Mouse (Mus musculus) MEL (cell line): ENCODE results near the gene Reep1. TPM values are rescaled to one million over a fixed set of nuclear protein-coding genes. Genes with fewer than 3 reads are reported as not detected.

ENCODE experiments used
- DNase-seq: peaks from one replicate; pipeline ENCODE4 v3.0.0; 2011; ENCODE audit warnings: low read depth, low spot score
- H3K27ac ChIP-seq: 2 replicates; pipeline ENCODE4 v1.5.1; 2012; ENCODE audit warnings: low read depth, mild to moderate bottlenecking, control low read depth, low read length, moderate library complexity; ENCODE audit not compliant: control insufficient read depth
- H3K27me3 ChIP-seq, 2 experiments: fragments of 150-350 bp in 1 of 2; sonication (generic) in 1 of 2; 2 replicates each; pipeline ENCODE4 v1.6.1; 2012; ENCODE audit warnings: low read length in 2 of 2, mild to moderate bottlenecking in 2 of 2, improper control_type of control experiment in 1 of 2, moderate library complexity in 1 of 2; ENCODE audit not compliant: insufficient read depth in 2 of 2, control insufficient read depth in 1 of 2
- H3K36me3 ChIP-seq, 2 experiments: 2 replicates each; pipeline ENCODE4 v1.6.1; 2012 to 2014; ENCODE audit warnings: low read length in 2 of 2, improper control_type of control experiment in 1 of 2, inconsistent platforms in 1 of 2, mild to moderate bottlenecking in 1 of 2; ENCODE audit not compliant: insufficient read depth in 2 of 2, control insufficient read depth in 1 of 2
- H3K4me1 ChIP-seq, 2 experiments: fragments of 150-350 bp in 1 of 2; sonication (generic) in 1 of 2; 2 replicates each; pipeline ENCODE4 v1.6.1; 2012; ENCODE audit warnings: low read length in 2 of 2, improper control_type of control experiment in 1 of 2, mild to moderate bottlenecking in 1 of 2; ENCODE audit not compliant: insufficient read depth in 2 of 2, control insufficient read depth in 1 of 2
- H3K4me3 ChIP-seq, 2 experiments: fragments of 150-350 bp in 1 of 2; sonication (generic) in 1 of 2; 2 replicates each; pipeline ENCODE4 v1.5.1; 2012; ENCODE audit warnings: low read depth in 2 of 2, low read length in 2 of 2, mild to moderate bottlenecking in 2 of 2, moderate library complexity in 2 of 2, control low read depth in 1 of 2, improper control_type of control experiment in 1 of 2; ENCODE audit not compliant: control insufficient read depth in 1 of 2, insufficient read depth in 1 of 2
- H3K79me2 ChIP-seq: 2 replicates; pipeline ENCODE4 v1.6.1; 2012; ENCODE audit warnings: mild to moderate bottlenecking, low read length, moderate library complexity; ENCODE audit not compliant: control insufficient read depth, poor library complexity, insufficient read depth
- H3K9ac ChIP-seq: 2 replicates; pipeline ENCODE4 v1.6.1; 2012; ENCODE audit warnings: low read depth, mild to moderate bottlenecking, control low read depth, low read length, moderate library complexity; ENCODE audit not compliant: control insufficient read depth, poor library complexity, severe bottlenecking
- H3K9me3 ChIP-seq: fragments of 150-350 bp; sonication (generic); replicated peaks from 2 replicates; pipeline ENCODE4 v1.6.1; 2012; ENCODE audit warnings: mild to moderate bottlenecking, low read length, improper control_type of control experiment, moderate library complexity; ENCODE audit not compliant: insufficient read depth
- BHLHE40 ChIP-seq: IDR thresholded peaks from 2 replicates; pipeline ENCODE4 v1.6.1; 2012; ENCODE audit warnings: low read depth, mild to moderate bottlenecking, inconsistent platforms, low read length, improper control_type of control experiment, borderline replicate concordance
- CHD1 ChIP-seq: IDR thresholded peaks from 2 replicates; pipeline ENCODE4 v1.6.1; 2012; ENCODE audit warnings: low read depth, mild to moderate bottlenecking, inconsistent platforms, low read length, improper control_type of control experiment
- CHD2 ChIP-seq: IDR thresholded peaks from 2 replicates; pipeline ENCODE4 v1.6.1; 2011; ENCODE audit warnings: low read length, improper control_type of control experiment
- ELF1 ChIP-seq: IDR thresholded peaks from 2 replicates; pipeline ENCODE4 v1.6.1; 2014; ENCODE audit warnings: low read depth, mild to moderate bottlenecking, inconsistent platforms, low read length, improper control_type of control experiment, moderate library complexity
- EP300 ChIP-seq, 2 experiments: IDR thresholded peaks; 2 replicates each; pipeline ENCODE4 v1.6.1; 2011; ENCODE audit warnings: improper control_type of control experiment in 2 of 2, low read length in 2 of 2, low read depth in 1 of 2, mild to moderate bottlenecking in 1 of 2
- GABPA ChIP-seq: IDR thresholded peaks from 2 replicates; pipeline ENCODE4 v1.6.1; 2012; ENCODE audit warnings: low read depth, mild to moderate bottlenecking, inconsistent platforms, low read length, improper control_type of control experiment, moderate library complexity
- HCFC1 ChIP-seq: IDR thresholded peaks from 2 replicates; pipeline ENCODE4 v1.6.1; 2012; ENCODE audit warnings: low read depth, mild to moderate bottlenecking, inconsistent platforms, low read length, improper control_type of control experiment, moderate library complexity
- JUND ChIP-seq: IDR thresholded peaks from 2 replicates; pipeline ENCODE4 v1.6.1; 2011; ENCODE audit warnings: low read depth, mild to moderate bottlenecking, improper control_type of control experiment, low read length
- KAT2A ChIP-seq: conservative IDR thresholded peaks from 2 replicates; pipeline ENCODE4 v1.6.1; 2012; ENCODE audit warnings: low read depth, low read length, improper control_type of control experiment, inconsistent platforms
- MAX ChIP-seq: IDR thresholded peaks from 2 replicates; pipeline ENCODE4 v1.6.1; 2011; ENCODE audit warnings: low read length, improper control_type of control experiment
- MAZ ChIP-seq: IDR thresholded peaks from 2 replicates; pipeline ENCODE4 v1.6.1; 2012; ENCODE audit warnings: low read depth, mild to moderate bottlenecking, inconsistent platforms, low read length, improper control_type of control experiment
- MXI1 ChIP-seq: IDR thresholded peaks from 2 replicates; pipeline ENCODE4 v1.6.1; 2011; ENCODE audit warnings: mild to moderate bottlenecking, low read depth, low read length, improper control_type of control experiment
- MYB ChIP-seq: IDR thresholded peaks from 2 replicates; pipeline ENCODE4 v1.6.1; 2011; ENCODE audit warnings: mild to moderate bottlenecking, low read depth, low read length, improper control_type of control experiment
- NELFE ChIP-seq: IDR thresholded peaks from 2 replicates; pipeline ENCODE4 v1.6.1; 2011; ENCODE audit warnings: low read depth, low read length, improper control_type of control experiment
- NRF1 ChIP-seq: IDR thresholded peaks from 2 replicates; pipeline ENCODE4 v1.6.1; 2014; ENCODE audit warnings: low read depth, mild to moderate bottlenecking, inconsistent platforms, low read length, improper control_type of control experiment, moderate library complexity; ENCODE audit not compliant: poor library complexity, insufficient read depth, severe bottlenecking
- POLR2A ChIP-seq, 2 experiments: IDR thresholded peaks; 2 replicates each; pipeline ENCODE4 v1.6.1; 2011 to 2012; ENCODE audit warnings: low read length in 2 of 2, mild to moderate bottlenecking in 2 of 2, control low read depth in 1 of 2, improper control_type of control experiment in 1 of 2, low read depth in 1 of 2, moderate library complexity in 1 of 2; ENCODE audit not compliant: control insufficient read depth in 1 of 2, insufficient read depth in 1 of 2, poor library complexity in 1 of 2
- POLR2AphosphoS2 ChIP-seq: IDR thresholded peaks from 2 replicates; pipeline ENCODE4 v1.6.1; 2011; ENCODE audit warnings: low read length, improper control_type of control experiment
- RAD21 ChIP-seq: IDR thresholded peaks from 2 replicates; pipeline ENCODE4 v1.6.1; 2011; ENCODE audit warnings: mild to moderate bottlenecking, low read depth, low read length, improper control_type of control experiment
- RCOR1 ChIP-seq: IDR thresholded peaks from 2 replicates; pipeline ENCODE4 v1.6.1; 2012; ENCODE audit warnings: low read depth, mild to moderate bottlenecking, inconsistent platforms, low read length, improper control_type of control experiment
- SIN3A ChIP-seq: IDR thresholded peaks from 2 replicates; pipeline ENCODE4 v1.6.1; 2012; ENCODE audit warnings: low read length, improper control_type of control experiment, inconsistent platforms
- TAL1 ChIP-seq: IDR thresholded peaks from 2 replicates; pipeline ENCODE4 v1.6.1; 2012; ENCODE audit warnings: mild to moderate bottlenecking, inconsistent platforms, low read length, moderate library complexity, mixed read lengths
- TBP ChIP-seq: IDR thresholded peaks from 2 replicates; pipeline ENCODE4 v1.8.0; 2011; ENCODE audit warnings: low read depth, low read length, improper control_type of control experiment
- USF1 ChIP-seq: IDR thresholded peaks from 2 replicates; pipeline ENCODE4 v1.6.1; 2014; ENCODE audit warnings: low read depth, mild to moderate bottlenecking, inconsistent platforms, low read length, improper control_type of control experiment, moderate library complexity
- USF2 ChIP-seq, 2 experiments: IDR thresholded peaks; 2 replicates each; pipeline ENCODE4 v1.6.1; 2011 to 2012; ENCODE audit warnings: improper control_type of control experiment in 2 of 2, low read length in 2 of 2, borderline replicate concordance in 1 of 2, inconsistent platforms in 1 of 2, low read depth in 1 of 2, mild to moderate bottlenecking in 1 of 2; ENCODE audit not compliant: insufficient read depth in 1 of 2
- ZKSCAN1 ChIP-seq: IDR thresholded peaks from 2 replicates; pipeline ENCODE4 v1.6.1; 2012; ENCODE audit warnings: low read depth, mild to moderate bottlenecking, inconsistent platforms, low read length, improper control_type of control experiment, moderate library complexity
- ZMIZ1 ChIP-seq: IDR thresholded peaks from 2 replicates; pipeline ENCODE4 v1.6.1; 2012; ENCODE audit warnings: low read depth, mild to moderate bottlenecking, inconsistent platforms, low read length, improper control_type of control experiment, moderate library complexity
- polyA plus RNA-seq, 2 experiments: library from polyadenylated mRNA; stranded (reverse) in 1 of 2; unstranded in 1 of 2; fragments of >175 nt in 1 of 2; fragments of >200 nt in 1 of 2; gene quantifications; 2 replicates each; pipeline versions ENCODE4 v1.2.1 to v1.2.4; 2012; ENCODE audit warnings: low replicate concordance in 2 of 2, low read depth in 1 of 2; ENCODE audit not compliant: insufficient read length in 2 of 2, insufficient read depth in 1 of 2, missing spikeins in 1 of 2
- total RNA-seq: library from RNA; depleted of rRNA; stranded (reverse); fragments of 300-350 nt; gene quantifications from 2 replicates; pipeline ENCODE4 v1.2.3, GENCODE M21; 2012

Gene Reep1
- total and polyA plus RNA-seq, 3 experiments: 0.12 to 0.36 TPM; not detected in 1

DNA sequence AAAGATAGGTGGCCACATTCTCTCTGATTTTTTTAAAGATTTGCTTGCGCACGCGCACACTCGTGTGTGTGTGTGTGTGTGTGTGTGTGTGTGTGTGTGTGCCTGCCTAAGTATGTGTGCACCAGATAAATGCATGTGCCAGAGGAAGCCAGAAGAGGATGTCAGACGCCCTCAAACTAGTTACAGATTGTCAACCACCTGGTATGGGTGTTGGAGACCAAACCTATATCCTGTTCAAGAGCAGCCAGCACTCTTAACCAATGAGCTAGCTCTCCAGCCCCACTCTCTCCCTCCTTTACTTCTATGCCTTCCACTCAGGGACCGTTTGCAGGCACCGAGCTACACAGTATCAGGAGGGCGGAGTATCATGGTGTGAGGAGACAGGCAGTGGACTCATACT is 39.5 kb downstream of the Reep1 start:
- Histone ChIP-seq H3K4me1 (no peaks in the 10 kb centered on the region; a peak in 2 of 4 replicates), H3K27me3 (peaks cover 9 to 10% of the 10 kb centered on the region in 2 experiments; a peak in 3 of 4 replicates), H3K9ac (no peak overlapping the region), H3K9me3 (no peaks in the 10 kb centered on the region), H3K4me3 (no peak overlapping the region), H3K79me2 (no peaks in the 10 kb centered on the region), H3K36me3 (no peaks in the 10 kb centered on the region), H3K27ac (no peak overlapping the region)
- peak; percentile 22 for DNase-seq
- TF ChIP-seq JUND (no peak), NRF1 (0 out of 2 replicates have a peak, but pooled peaks have one; percentile 22)

DNA sequence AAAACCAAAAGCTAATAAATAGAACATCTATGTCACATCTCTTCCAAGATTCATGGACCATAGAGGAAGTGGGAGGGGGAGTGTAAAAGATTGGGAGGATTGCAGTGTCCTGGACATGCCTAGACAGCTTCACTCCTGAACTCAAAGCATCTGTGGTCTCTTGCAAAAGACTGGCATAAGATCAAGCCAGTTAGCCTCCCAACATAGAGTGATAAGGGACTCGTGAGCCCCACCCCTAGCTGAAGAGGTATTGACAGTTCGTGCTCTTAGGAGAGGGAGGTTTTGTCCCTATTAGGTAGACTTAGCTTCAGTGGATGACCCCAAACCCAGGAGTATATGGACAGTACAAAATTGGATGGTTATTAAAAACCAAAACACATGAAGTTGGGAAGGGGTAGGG is 44.2 kb downstream of the Reep1 start:
- H3K9me3 ChIP-seq: no peaks in the 10 kb centered on the region
- no peak overlapping the region for H3K4me3 ChIP-seq
- H3K27me3 ChIP-seq: peaks cover 4% of the 10 kb centered on the region in 2 experiments; a peak in 3 of 4 replicates
- DNase-seq: peak; percentile 24
- H3K9ac ChIP-seq: no peak overlapping the region
- no peaks in the 10 kb centered on the region; a peak in 2 of 4 replicates for H3K4me1 ChIP-seq
- H3K27ac ChIP-seq: no peak overlapping the region
- H3K36me3 ChIP-seq: no peaks in the 10 kb centered on the region
- TF ChIP-seq BHLHE40 (no peak), SIN3A (no peak), CHD1 (no peak), MAZ (no peak), CHD2 (no peak), ZKSCAN1 (no peak), POLR2AphosphoS2 (no peak), MXI1 (no peak), GABPA (no peak), HCFC1 (no peak), USF1 (no peak)
- H3K79me2 ChIP-seq: no peaks in the 10 kb centered on the region

DNA sequence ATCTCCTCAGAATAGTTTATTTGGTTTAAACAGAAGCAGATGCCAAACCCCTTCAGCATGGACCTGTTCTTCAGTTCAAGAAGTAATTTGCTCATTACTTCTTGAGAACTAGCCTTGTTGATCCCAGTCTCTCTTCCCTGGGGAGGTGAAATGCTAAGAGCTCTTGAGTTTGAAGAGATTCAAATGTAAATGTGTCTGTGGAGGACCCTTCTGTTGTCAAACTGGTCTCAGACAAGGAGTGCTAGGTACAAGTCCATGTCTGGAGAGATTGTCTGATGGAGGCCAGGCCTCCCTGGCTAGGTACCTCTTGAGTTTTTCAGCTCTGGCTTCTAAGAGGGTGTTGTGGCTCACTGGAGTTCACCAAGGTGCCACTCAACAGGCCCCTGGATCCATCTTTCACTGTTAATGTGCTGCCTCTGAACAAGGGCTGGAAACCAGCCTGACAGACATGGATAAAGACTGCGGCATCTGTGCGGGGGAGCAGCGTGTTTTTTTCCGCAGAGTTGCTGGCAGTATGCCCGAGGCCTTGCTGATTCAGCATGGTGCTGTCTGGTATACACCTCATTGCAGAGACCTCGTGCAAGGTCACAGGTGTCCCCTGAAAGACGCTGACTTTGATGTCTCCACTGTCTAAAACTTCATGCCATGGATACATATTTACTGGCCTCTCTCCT is 45.6 kb downstream of the Reep1 start:
- no peaks in the 10 kb centered on the region; a peak in 2 of 4 replicates for H3K4me1 ChIP-seq
- no peaks in the 10 kb centered on the region for H3K36me3 ChIP-seq
- no peak overlapping the region for H3K27ac ChIP-seq
- H3K9ac ChIP-seq: no peak overlapping the region
- H3K9me3 ChIP-seq: no peaks in the 10 kb centered on the region
- peaks cover 4% of the 10 kb centered on the region in 2 experiments; a peak in 3 of 4 replicates for H3K27me3 ChIP-seq
- no peak for DNase-seq
- no peaks in the 10 kb centered on the region for H3K79me2 ChIP-seq
- no peak overlapping the region for H3K4me3 ChIP-seq
- no peak for TF ChIP-seq RCOR1
- TF ChIP-seq MYB: no peak
- no peak for TF ChIP-seq JUND
- TF ChIP-seq KAT2A: no peak
- TF ChIP-seq GABPA: no peak
- no peak for TF ChIP-seq MAX
- TF ChIP-seq TBP: no peak
- TF ChIP-seq POLR2AphosphoS2: no peak
- no peak for TF ChIP-seq TAL1
- TF ChIP-seq USF2 (IDR thresholded peaks at IDR 0.05; ENCODE audit: borderline replicate concordance in 1 of 2, insufficient read depth in 1 of 2, low read depth in 1 of 2, low read length in 2 of 2): no peak
- TF ChIP-seq NRF1: no peak
- no peak for TF ChIP-seq RAD21
- no peak for TF ChIP-seq POLR2A (IDR thresholded peaks at IDR 0.05; ENCODE audit: control insufficient read depth in 1 of 2, insufficient read depth in 1 of 2, low read depth in 1 of 2, low read length in 2 of 2, poor library complexity in 1 of 2)
- no peak for TF ChIP-seq NELFE
- TF ChIP-seq ELF1: no peak
- TF ChIP-seq EP300 (IDR thresholded peaks at IDR 0.05; ENCODE audit: low read depth in 1 of 2, low read length in 2 of 2): no peak
- no peak for TF ChIP-seq ZMIZ1
